Mouse (Mus musculus) layer of hippocampus, postnatal 10 days (tissue): ENCODE measurements at regions not wholly inside any gene's neighbourhood (a gene's known extent, or its start where the extent isn't known, plus 50 kb on each side); places are given as distances from the start of the nearest gene placed in this dataset.

ENCODE experiments used
- DNase-seq, 2 experiments: peaks; one replicate each; pipeline ENCODE4 v3.0.0; 2021; ENCODE audit warnings: low spot score in 2 of 2

- no peak for DNase-seq
Observed at GRCm38 (mm10) chr4:47622851-47623743, 148.6 kb downstream of the Sec61b start.

GRCm38 (mm10) chr4:47630006-47630405 is 155.5 kb downstream of the Sec61b start:
- DNase-seq = no peak

- DNase-seq = no peak
Observed at GRCm38 (mm10) chr4:47630427-47630826, 156.0 kb downstream of the Sec61b start.

- no peak for DNase-seq
Observed at GRCm38 (mm10) chr4:47638876-47639494, 164.5 kb downstream of the Sec61b start.

GRCm38 (mm10) chr4:47645093-47645492 is 170.6 kb downstream of the Sec61b start:
- DNase-seq = no peak

GRCm38 (mm10) chr4:47648701-47649100 is 174.2 kb downstream of the Sec61b start:
- DNase-seq = no peak

- no peak for DNase-seq
Observed at GRCm38 (mm10) chr4:47649951-47650350, 175.5 kb downstream of the Sec61b start.

- no peak for DNase-seq
Observed at GRCm38 (mm10) chr4:47651521-47651920, 177.1 kb downstream of the Sec61b start.

- no peak for DNase-seq
Observed at GRCm38 (mm10) chr4:47653143-47653542, 178.7 kb downstream of the Sec61b start.

GRCm38 (mm10) chr4:47669519-47669918 is 195.1 kb downstream of the Sec61b start:
- DNase-seq = no peak

GRCm38 (mm10) chr4:47670476-47670875 is 196.0 kb downstream of the Sec61b start:
- peak in 1 of 2 experiments; percentile 26 for DNase-seq

- no peak for DNase-seq
Observed at GRCm38 (mm10) chr4:47671362-47671761, 196.9 kb downstream of the Sec61b start.

GRCm38 (mm10) chr4:47681141-47681540 is 206.7 kb downstream of the Sec61b start:
- no peak for DNase-seq

GRCm38 (mm10) chr4:47691207-47691606 is 216.7 kb downstream of the Sec61b start:
- DNase-seq = no peak

GRCm38 (mm10) chr4:47692654-47693053 is 218.2 kb downstream of the Sec61b start:
- no peak for DNase-seq

GRCm38 (mm10) chr4:47693221-47693620 is 218.8 kb downstream of the Sec61b start:
- peak; percentile 61 to 64 for DNase-seq

- DNase-seq = no peak
Observed at GRCm38 (mm10) chr4:47697071-47697470, 222.6 kb downstream of the Sec61b start.

GRCm38 (mm10) chr4:47698514-47698913 is 224.1 kb downstream of the Sec61b start:
- DNase-seq = peak; percentile 56 to 59

- DNase-seq = peak; percentile 52 to 56
Observed at GRCm38 (mm10) chr4:47698926-47699325, 224.5 kb downstream of the Sec61b start.

GRCm38 (mm10) chr4:47703501-47703900 is 229.0 kb downstream of the Sec61b start:
- DNase-seq = no peak

- no peak for DNase-seq
Observed at GRCm38 (mm10) chr4:47704607-47705006, 230.1 kb downstream of the Sec61b start.

- DNase-seq = peak; percentile 81 to 88
Observed at GRCm38 (mm10) chr4:47707966-47708365, 233.5 kb downstream of the Sec61b start.
